Mouse (Mus musculus) forebrain, embryonic 15.5 days (tissue): ENCODE measurements around the gene Exo5. TPM values are rescaled to one million over a fixed set of nuclear protein-coding genes. Genes with fewer than 3 reads are reported as not detected.

Source experiments
- ATAC-seq: fragments of 200-750 bp; cut with Nextera tagmentation; replicated peaks from 2 replicates; pipeline ENCODE4 v1.8.0; 2017; ENCODE audit warnings: mild to moderate bottlenecking, moderate TSS enrichment, moderate library complexity
- H3K27ac ChIP-seq: fragments of 300-500 bp; sonication (generic); replicated peaks from 2 replicates; pipeline ENCODE4 v1.5.1; 2015; ENCODE audit warnings: mild to moderate bottlenecking, inconsistent platforms
- H3K27me3 ChIP-seq: fragments of 300-500 bp; sonication (generic); 2 replicates; pipeline ENCODE4 v1.6.1; 2015; ENCODE audit warnings: inconsistent platforms
- H3K36me3 ChIP-seq: fragments of 300-500 bp; sonication (generic); 2 replicates; pipeline ENCODE4 v1.6.1; 2015; ENCODE audit warnings: mild to moderate bottlenecking, inconsistent platforms
- H3K4me1 ChIP-seq: fragments of 300-500 bp; sonication (generic); 2 replicates; pipeline ENCODE4 v1.6.1; 2015; ENCODE audit warnings: inconsistent platforms
- H3K4me2 ChIP-seq: fragments of 300-500 bp; sonication (generic); replicated peaks from 2 replicates; pipeline ENCODE4 v1.6.1; 2015; ENCODE audit warnings: mild to moderate bottlenecking, inconsistent platforms
- H3K4me3 ChIP-seq: fragments of 300-500 bp; sonication (generic); 2 replicates; pipeline ENCODE4 v1.5.1; 2015; ENCODE audit warnings: mild to moderate bottlenecking, inconsistent platforms
- H3K9ac ChIP-seq: fragments of 300-500 bp; sonication (generic); replicated peaks from 2 replicates; pipeline ENCODE4 v1.6.1; 2015; ENCODE audit warnings: mild to moderate bottlenecking, inconsistent platforms
- H3K9me3 ChIP-seq: fragments of 300-500 bp; sonication (generic); 2 replicates; pipeline ENCODE4 v1.6.1; 2016; ENCODE audit warnings: inconsistent platforms
- WGBS: fragments of 180-500 bp; shearing (Covaris S2); methylation state at CpG from one replicate; pipeline ENCODE4 v1.1.7; 2015; ENCODE audit warnings: mixed read lengths; 5-methylcytosine and 5-hydroxymethylcytosine counted together
- polyA plus RNA-seq: library from polyadenylated mRNA; unstranded; fragments of >200 nt; fragmentation: Nextera tagmentation; extraction: Ambion mirVana; gene quantifications from 2 replicates; pipeline ENCODE4 v1.2.1, GENCODE M21; 2015

Exo5 gene
- polyA plus RNA-seq, 1 experiment from 2014 or later = 46.3 TPM

- Histone ChIP-seq H3K36me3 (no peaks in the 10 kb centered on the region), H3K4me3 (no peak overlapping the region), H3K9ac (no peak overlapping the region), H3K9me3 (no peaks in the 10 kb centered on the region), H3K4me1 (no peaks in the 10 kb centered on the region), H3K27ac (no peak overlapping the region), H3K4me2 (no peak overlapping the region), H3K27me3 (no peaks in the 10 kb centered on the region)
- WGBS = 67% methylated on average over 7 of the region's 7 CpGs
- ATAC-seq = no peak
Observed at GRCm38 (mm10) chr4:120895226-120895625, 29.6 kb downstream of the Exo5 start.

- Histone ChIP-seq H3K9ac (no peak overlapping the region), H3K9me3 (no peaks in the 10 kb centered on the region), H3K4me1 (no peaks in the 10 kb centered on the region), H3K27ac (no peak overlapping the region), H3K27me3 (no peaks in the 10 kb centered on the region), H3K4me3 (no peak overlapping the region), H3K36me3 (no peaks in the 10 kb centered on the region), H3K4me2 (no peak overlapping the region)
- ATAC-seq = no peak
- WGBS = 80% methylated on average over 11 of the region's 11 CpGs
Observed at GRCm38 (mm10) chr4:120894584-120894983, 30.2 kb downstream of the Exo5 start.

GRCm38 (mm10) chr4:120893656-120894401 is 31.0 kb downstream of the Exo5 start:
- Histone ChIP-seq H3K9ac (no peak overlapping the region), H3K27me3 (no peaks in the 10 kb centered on the region), H3K4me3 (no peak overlapping the region), H3K4me2 (no peak overlapping the region), H3K9me3 (no peaks in the 10 kb centered on the region), H3K27ac (no peak overlapping the region), H3K36me3 (no peaks in the 10 kb centered on the region), H3K4me1 (no peaks in the 10 kb centered on the region)
- WGBS = 83% methylated on average over 11 of the region's 11 CpGs
- no peak for ATAC-seq

GRCm38 (mm10) chr4:120892516-120892915 is 32.3 kb downstream of the Exo5 start:
- no peak for ATAC-seq
- WGBS = 82% methylated on average over 1 of the region's 1 CpGs

GRCm38 (mm10) chr4:120891960-120892359 is 32.9 kb downstream of the Exo5 start:
- Histone ChIP-seq H3K9ac (no peak overlapping the region), H3K27me3 (no peaks in the 10 kb centered on the region), H3K36me3 (no peaks in the 10 kb centered on the region), H3K4me1 (no peaks in the 10 kb centered on the region), H3K4me3 (no peak overlapping the region), H3K27ac (no peak overlapping the region), H3K9me3 (no peaks in the 10 kb centered on the region), H3K4me2 (no peak overlapping the region)
- no peak for ATAC-seq

More at GRCm38 (mm10) chr4:120892516-120892915, 32.3 kb downstream of the Exo5 start:
- no peak overlapping the region for H3K4me3 ChIP-seq
- H3K4me2 ChIP-seq = no peak overlapping the region
- H3K36me3 ChIP-seq = no peaks in the 10 kb centered on the region
- H3K9me3 ChIP-seq = no peaks in the 10 kb centered on the region
- no peak overlapping the region for H3K9ac ChIP-seq
- no peaks in the 10 kb centered on the region for H3K27me3 ChIP-seq
- no peaks in the 10 kb centered on the region for H3K4me1 ChIP-seq
- no peak overlapping the region for H3K27ac ChIP-seq

- Histone ChIP-seq H3K4me3 (no peak overlapping the region), H3K36me3 (no peaks in the 10 kb centered on the region), H3K9ac (no peak overlapping the region), H3K9me3 (no peaks in the 10 kb centered on the region), H3K4me1 (peaks cover 4% of the 10 kb centered on the region), H3K4me2 (no peak overlapping the region), H3K27ac (no peak overlapping the region), H3K27me3 (no peaks in the 10 kb centered on the region)
- ATAC-seq = no peak
- WGBS = 57% methylated on average over 11 of the region's 11 CpGs
Observed at GRCm38 (mm10) chr4:120890754-120891440, 33.9 kb downstream of the Exo5 start.

- Histone ChIP-seq H3K9me3 (no peaks in the 10 kb centered on the region), H3K4me1 (peaks cover 13% of the 10 kb centered on the region), H3K4me2 (no peak overlapping the region), H3K36me3 (no peaks in the 10 kb centered on the region), H3K9ac (no peak overlapping the region), H3K27ac (no peak overlapping the region), H3K4me3 (no peak overlapping the region), H3K27me3 (no peaks in the 10 kb centered on the region)
- ATAC-seq = no peak
- WGBS = 81% methylated on average over 8 of the region's 8 CpGs
Observed at GRCm38 (mm10) chr4:120888884-120889283, 35.9 kb downstream of the Exo5 start.

- Histone ChIP-seq H3K4me3 (no peak overlapping the region), H3K27ac (no peak overlapping the region), H3K4me2 (no peak overlapping the region), H3K9me3 (no peaks in the 10 kb centered on the region), H3K9ac (no peak overlapping the region), H3K27me3 (no peaks in the 10 kb centered on the region), H3K4me1 (peaks cover 20% of the 10 kb centered on the region), H3K36me3 (no peaks in the 10 kb centered on the region)
- WGBS = 27% methylated on average over 8 of the region's 8 CpGs
- no peak for ATAC-seq
Observed at GRCm38 (mm10) chr4:120887381-120888112, 37.3 kb downstream of the Exo5 start.

- Histone ChIP-seq H3K4me1 (peaks cover 28% of the 10 kb centered on the region), H3K27me3 (no peaks in the 10 kb centered on the region), H3K9ac (no peak overlapping the region), H3K27ac (no peak overlapping the region), H3K9me3 (no peaks in the 10 kb centered on the region), H3K36me3 (no peaks in the 10 kb centered on the region), H3K4me3 (no peak overlapping the region), H3K4me2 (no peak overlapping the region)
- WGBS = 78% methylated on average over 5 of the region's 5 CpGs
- ATAC-seq = no peak
Observed at GRCm38 (mm10) chr4:120886811-120887210, 38.0 kb downstream of the Exo5 start.

- Histone ChIP-seq H3K27me3 (no peaks in the 10 kb centered on the region), H3K9ac (no peak overlapping the region), H3K4me2 (no peak overlapping the region), H3K4me3 (no peak overlapping the region), H3K4me1 (peaks cover 33% of the 10 kb centered on the region), H3K27ac (no peak overlapping the region), H3K9me3 (no peaks in the 10 kb centered on the region), H3K36me3 (no peaks in the 10 kb centered on the region)
- ATAC-seq = no peak
- 28% methylated on average over 4 of the region's 4 CpGs for WGBS
Observed at GRCm38 (mm10) chr4:120886131-120886530, 38.7 kb downstream of the Exo5 start.

GRCm38 (mm10) chr4:120885208-120886120 is 39.4 kb downstream of the Exo5 start:
- no peak overlapping the region for H3K4me3 ChIP-seq
- H3K27ac ChIP-seq = no peak overlapping the region; the same call in 1 of the 2 replicates
- no peaks in the 10 kb centered on the region for H3K27me3 ChIP-seq
- H3K9me3 ChIP-seq = no peaks in the 10 kb centered on the region
- no peak overlapping the region for H3K4me2 ChIP-seq
- H3K36me3 ChIP-seq = no peaks in the 10 kb centered on the region
- 33% methylated on average over 13 of the region's 13 CpGs for WGBS
- no peak overlapping the region for H3K9ac ChIP-seq
- ATAC-seq = no peak
- peaks cover 33% of the 10 kb centered on the region for H3K4me1 ChIP-seq
